Mouse (Mus musculus) heart, embryonic 11.5 days (tissue): ENCODE measurements around the gene Mical3. TPM values are rescaled to one million over a fixed set of nuclear protein-coding genes. Genes with fewer than 3 reads are reported as not detected.

Experiments used
- ATAC-seq: fragments of 200-750 bp; cut with Nextera tagmentation; replicated peaks from 2 replicates; pipeline ENCODE4 v1.8.0; 2017; ENCODE audit warnings: moderate library complexity; ENCODE audit not compliant: insufficient number of reproducible peaks, low FRiP score, low TSS enrichment
- H3K27ac ChIP-seq: fragments of 300-500 bp; sonication (generic); 2 replicates; pipeline ENCODE4 v1.5.1; 2014; ENCODE audit warnings: mild to moderate bottlenecking, low read depth, low read length
- H3K27me3 ChIP-seq: fragments of 300-500 bp; sonication (generic); 2 replicates; pipeline ENCODE4 v1.6.1; 2014; ENCODE audit warnings: mild to moderate bottlenecking, low read length, mixed read lengths; ENCODE audit not compliant: control insufficient read depth, insufficient read depth
- H3K36me3 ChIP-seq: fragments of 300-500 bp; sonication (generic); 2 replicates; pipeline ENCODE4 v1.6.1; 2014; ENCODE audit warnings: mild to moderate bottlenecking, low read length, moderate library complexity, mixed read lengths; ENCODE audit not compliant: control insufficient read depth, insufficient read depth
- H3K4me1 ChIP-seq: fragments of 300-500 bp; sonication (generic); 2 replicates; pipeline ENCODE4 v1.6.1; 2014; ENCODE audit warnings: low read length; ENCODE audit not compliant: control insufficient read depth, insufficient read depth
- H3K4me2 ChIP-seq: fragments of 300-500 bp; sonication (generic); 2 replicates; pipeline ENCODE4 v1.6.1; 2014; ENCODE audit warnings: mild to moderate bottlenecking, moderate library complexity
- H3K4me3 ChIP-seq: fragments of 300-500 bp; sonication (generic); 2 replicates; pipeline ENCODE4 v1.5.1; 2014; ENCODE audit warnings: low read depth, low read length
- H3K9ac ChIP-seq: fragments of 300-500 bp; sonication (generic); 2 replicates; pipeline ENCODE4 v1.6.1; 2014; ENCODE audit warnings: mild to moderate bottlenecking, low read depth, low read length, moderate library complexity
- H3K9me3 ChIP-seq: fragments of 300-500 bp; sonication (generic); replicated peaks from 2 replicates; pipeline ENCODE4 v1.6.1; 2016; ENCODE audit warnings: low read length; ENCODE audit not compliant: control insufficient read depth
- WGBS: fragments of 180-500 bp; shearing (Covaris S2); extraction: QIAGEN DNeasy Blood & Tissue Kit; methylation state at CpG from one replicate; pipeline ENCODE4 v1.1.7; 2014; ENCODE audit not compliant: insufficient replicate concordance; 5-methylcytosine and 5-hydroxymethylcytosine counted together
- polyA plus RNA-seq: library from polyadenylated mRNA; unstranded; fragments of >200 nt; fragmentation: Nextera tagmentation; extraction: Ambion mirVana; gene quantifications from 2 replicates; pipeline ENCODE4 v1.2.1, GENCODE M21; 2014

Mical3 gene
- polyA plus RNA-seq, 1 experiment from 2014 or later = 53.2 TPM

DNA sequence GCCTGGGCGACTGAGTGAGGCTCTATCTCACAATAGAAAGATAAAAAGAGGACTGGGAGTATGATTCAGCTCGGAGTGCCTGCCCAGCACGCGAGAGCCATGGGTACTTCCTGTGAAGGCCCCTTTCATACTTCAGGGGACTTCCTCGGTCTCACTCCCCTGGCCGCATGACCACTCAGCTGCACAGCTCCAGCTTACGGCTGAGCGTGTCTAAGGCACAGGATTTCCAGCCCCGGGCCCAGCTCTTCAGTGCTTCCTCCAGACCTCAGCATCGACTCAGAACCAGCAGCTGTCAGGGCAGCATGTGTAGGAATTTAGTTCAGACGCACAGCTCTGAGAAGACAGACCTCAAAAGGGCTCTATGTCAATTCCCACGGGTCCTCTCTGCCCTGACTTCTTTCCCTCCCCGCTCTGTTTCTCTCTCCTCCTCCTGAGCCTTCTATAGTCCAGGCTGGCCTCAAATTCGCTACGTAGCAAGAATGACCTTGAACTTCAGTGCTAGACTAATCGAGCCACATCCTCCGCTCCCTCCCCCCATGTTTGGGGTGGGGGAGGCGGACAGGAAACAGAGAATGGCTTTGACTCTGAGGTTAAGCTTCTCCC, 152.7 kb downstream of the Mical3 start:
- Histone ChIP-seq H3K4me3 (no peak overlapping the region), H3K4me1 (peaks cover 16% of the 10 kb centered on the region), H3K4me2 (no peak overlapping the region), H3K27me3 (no peaks in the 10 kb centered on the region), H3K36me3 (peaks cover 16% of the 10 kb centered on the region), H3K9me3 (no peaks in the 10 kb centered on the region), H3K27ac (peak overlapping the region; percentile 50), H3K9ac (peak overlapping the region; percentile 12)
- peak; percentile 55 for ATAC-seq
- 33% methylated on average over 18 of the region's 18 CpGs for WGBS

DNA sequence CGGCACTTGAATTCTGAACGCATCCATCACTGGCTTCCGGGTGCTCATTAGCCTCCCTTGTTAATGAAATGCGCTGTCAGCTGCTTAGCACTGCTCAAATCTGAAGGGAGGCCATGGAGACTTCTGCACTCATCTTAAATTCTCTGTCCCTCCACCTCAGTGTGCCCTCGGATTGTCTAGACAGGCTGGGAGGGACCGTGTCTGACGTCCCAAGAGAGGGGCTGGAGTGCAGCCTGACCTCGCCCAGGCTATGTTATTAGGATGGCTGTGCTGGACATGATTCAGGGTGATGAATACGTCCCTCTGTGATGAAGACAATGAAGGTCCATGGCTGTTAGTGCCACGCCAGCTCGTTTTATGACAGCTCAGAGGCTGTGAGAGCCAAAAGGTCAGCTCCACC, 153.8 kb downstream of the Mical3 start:
- no peak overlapping the region for H3K4me2 ChIP-seq
- ATAC-seq = no peak
- no peaks in the 10 kb centered on the region for H3K27me3 ChIP-seq
- no peak overlapping the region for H3K9ac ChIP-seq
- H3K4me3 ChIP-seq = no peak overlapping the region
- peaks cover 16% of the 10 kb centered on the region for H3K4me1 ChIP-seq
- no peaks in the 10 kb centered on the region for H3K9me3 ChIP-seq
- peaks cover 14% of the 10 kb centered on the region for H3K36me3 ChIP-seq
- H3K27ac ChIP-seq = no peak overlapping the region
- WGBS = 77% methylated on average over 11 of the region's 11 CpGs

DNA sequence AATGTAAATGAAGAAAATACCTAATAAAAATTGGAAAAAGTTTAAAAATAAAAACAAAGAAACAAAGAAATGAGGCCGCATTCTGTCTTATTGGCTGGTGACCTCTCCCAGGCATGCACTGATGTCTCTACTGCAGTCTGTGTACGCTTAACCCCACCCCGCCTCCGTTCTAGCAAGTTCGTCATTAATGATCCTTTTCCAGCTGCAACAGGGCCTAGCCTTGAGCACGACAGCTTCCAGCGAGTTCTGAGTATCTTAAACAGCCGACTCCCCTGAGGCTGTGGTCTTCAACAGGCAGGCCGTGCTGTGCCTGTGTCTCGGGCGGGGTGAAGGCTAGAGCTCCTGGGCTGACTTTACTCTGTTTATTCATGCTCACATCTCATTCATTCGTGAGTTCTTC, 154.7 kb downstream of the Mical3 start:
- H3K9ac ChIP-seq = no peak overlapping the region
- no peaks in the 10 kb centered on the region for H3K27me3 ChIP-seq
- 80% methylated on average over 12 of the region's 12 CpGs for WGBS
- no peaks in the 10 kb centered on the region for H3K9me3 ChIP-seq
- H3K4me1 ChIP-seq = peaks cover 16% of the 10 kb centered on the region
- peaks cover 14% of the 10 kb centered on the region for H3K36me3 ChIP-seq
- ATAC-seq = no peak
- H3K4me2 ChIP-seq = no peak overlapping the region
- H3K4me3 ChIP-seq = no peak overlapping the region
- no peak overlapping the region for H3K27ac ChIP-seq

DNA sequence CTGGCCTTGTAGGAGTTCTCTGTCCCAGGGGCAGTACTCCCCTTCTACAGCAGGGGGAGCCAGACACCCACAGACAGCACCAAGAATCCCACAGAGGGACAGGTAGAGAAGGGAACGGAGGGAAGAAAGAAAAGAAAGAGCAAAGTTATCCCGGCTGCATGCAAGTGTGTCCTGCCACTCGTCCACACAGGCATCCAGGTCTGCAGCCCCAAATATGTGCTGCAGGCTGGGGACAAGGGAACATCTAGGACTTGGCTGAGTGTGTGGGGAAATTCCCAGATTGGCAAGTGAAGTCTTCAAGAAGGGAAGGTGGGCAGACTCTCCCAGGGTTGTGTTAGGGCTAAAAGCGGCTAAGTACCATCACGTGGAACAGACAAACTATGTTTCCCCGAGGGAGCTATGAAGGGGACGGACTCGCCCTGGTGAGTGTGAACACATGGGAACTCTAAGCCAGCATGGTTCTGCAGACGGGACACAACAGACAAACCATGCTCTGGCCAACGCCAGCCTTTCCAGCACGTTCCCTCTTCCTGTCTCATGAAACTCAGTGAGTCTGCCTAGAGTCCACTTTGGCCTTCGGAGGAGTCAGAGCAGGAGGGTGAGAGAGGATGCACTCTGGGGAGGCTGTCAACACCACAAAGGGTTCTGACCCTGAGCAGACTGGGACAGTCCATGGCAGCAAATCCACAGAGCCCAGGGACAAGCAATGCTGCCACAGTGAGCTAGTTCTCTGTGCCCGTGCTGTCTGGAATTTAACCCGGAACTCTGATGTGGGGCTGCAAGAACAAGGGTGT, 158.8 kb downstream of the Mical3 start:
- no peak overlapping the region for H3K4me3 ChIP-seq
- H3K27me3 ChIP-seq = no peaks in the 10 kb centered on the region
- H3K9me3 ChIP-seq = no peaks in the 10 kb centered on the region
- ATAC-seq = peak; percentile 41; the same call in 1 of the 2 replicates
- H3K36me3 ChIP-seq = 0 out of 2 replicates have a peak, but pooled peaks cover 3% of the 10 kb centered on the region
- H3K27ac ChIP-seq = no peak overlapping the region
- no peak overlapping the region for H3K4me2 ChIP-seq
- H3K9ac ChIP-seq = no peak overlapping the region
- no peaks in the 10 kb centered on the region for H3K4me1 ChIP-seq
- 54% methylated on average over 14 of the region's 14 CpGs for WGBS

DNA sequence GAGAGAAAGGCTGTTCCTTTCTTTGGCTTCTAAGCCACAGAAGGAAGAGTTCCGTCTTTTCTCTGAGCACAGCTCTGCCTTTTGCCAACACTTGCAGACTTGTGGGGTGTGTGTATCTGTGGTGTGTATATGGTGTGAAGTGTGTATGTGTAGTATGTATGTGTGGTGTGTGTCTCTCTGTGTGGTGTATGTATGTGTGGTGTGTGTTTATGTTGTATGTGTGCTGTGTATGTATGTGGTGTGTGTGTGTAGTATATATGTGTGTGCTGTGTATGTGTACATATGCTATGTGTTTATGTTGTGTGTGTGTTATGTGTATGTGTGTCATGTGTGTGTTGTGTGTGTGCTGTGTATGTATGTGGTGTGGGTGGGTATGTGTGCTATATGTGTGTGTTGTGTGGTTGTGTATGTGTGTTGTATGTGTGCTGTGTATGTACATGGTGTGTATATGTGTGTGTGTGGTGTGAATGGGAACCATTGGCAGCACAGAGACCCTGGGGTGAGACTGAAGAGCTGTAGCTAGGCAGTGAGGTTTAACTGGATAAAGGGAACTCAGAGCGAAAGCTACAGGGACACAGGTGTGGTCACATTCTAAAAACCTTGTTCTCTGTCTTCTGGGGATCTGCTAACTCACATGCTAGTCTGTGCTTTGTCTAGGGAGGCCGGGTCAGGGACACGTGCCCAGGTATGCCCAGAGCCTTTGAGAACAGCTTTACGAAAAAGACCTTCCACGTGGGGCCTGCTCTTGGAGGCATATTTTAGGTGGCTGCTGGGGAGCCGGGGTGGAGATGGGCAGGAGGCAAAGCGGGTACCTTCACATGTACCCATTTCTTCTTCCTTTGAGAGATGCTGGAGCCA, 159.6 kb downstream of the Mical3 start:
- Histone ChIP-seq H3K4me2 (no peak overlapping the region), H3K9me3 (no peaks in the 10 kb centered on the region), H3K27me3 (no peaks in the 10 kb centered on the region), H3K4me3 (no peak overlapping the region), H3K27ac (no peak overlapping the region), H3K4me1 (no peaks in the 10 kb centered on the region), H3K9ac (no peak overlapping the region), H3K36me3 (0 out of 2 replicates have a peak, but pooled peaks cover 3% of the 10 kb centered on the region)
- ATAC-seq = peak; percentile 35; the same call in 1 of the 2 replicates
- WGBS = 65% methylated on average over 8 of the region's 8 CpGs

DNA sequence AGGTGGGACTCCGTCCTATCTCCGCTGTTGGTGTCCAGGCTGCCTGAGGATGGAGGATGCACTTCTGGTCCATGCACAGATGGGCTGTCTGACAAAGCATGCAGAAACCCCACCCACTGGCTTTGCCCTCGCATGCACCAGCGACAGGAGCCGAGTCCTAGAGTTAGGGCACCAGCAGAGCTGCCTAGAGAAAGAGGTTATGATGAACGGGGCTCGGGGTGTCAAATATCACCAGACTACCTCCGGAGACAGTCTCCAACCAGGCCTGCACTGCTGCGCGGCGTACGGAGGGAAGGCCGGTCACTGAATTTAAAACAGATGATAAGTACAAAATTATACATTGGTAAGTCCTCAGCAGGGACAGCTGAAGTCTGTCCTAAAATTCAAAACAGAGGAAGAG, 165.0 kb downstream of the Mical3 start:
- Histone ChIP-seq H3K9me3 (no peaks in the 10 kb centered on the region), H3K27ac (no peak overlapping the region), H3K4me2 (no peak overlapping the region), H3K36me3 (peaks cover 9% of the 10 kb centered on the region; the same call in 1 of the 2 replicates), H3K9ac (no peak overlapping the region), H3K4me3 (no peak overlapping the region), H3K27me3 (no peaks in the 10 kb centered on the region), H3K4me1 (no peaks in the 10 kb centered on the region)
- ATAC-seq = no peak
- WGBS = 65% methylated on average over 13 of the region's 13 CpGs

DNA sequence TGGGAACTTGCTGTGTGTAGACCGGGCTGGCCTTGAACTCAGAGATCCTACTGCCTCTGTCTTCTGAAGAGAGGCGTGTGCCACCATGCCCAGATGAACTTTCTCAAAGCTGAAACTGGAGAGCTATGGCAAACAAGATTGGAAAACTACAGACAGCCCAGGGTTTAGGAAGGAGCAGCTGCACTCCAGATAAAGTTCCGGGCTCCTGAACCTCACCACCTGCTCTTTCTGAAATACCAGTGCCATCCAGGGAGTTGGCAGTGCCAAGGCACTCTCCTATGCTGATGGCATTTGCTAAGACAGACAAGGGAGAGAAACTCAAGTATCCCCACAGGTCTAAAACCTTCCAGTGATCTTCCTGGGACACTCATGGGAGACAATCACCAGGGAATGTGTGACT, 166.6 kb downstream of the Mical3 start:
- Histone ChIP-seq H3K27ac (no peak overlapping the region), H3K4me3 (no peak overlapping the region), H3K36me3 (peaks cover 11% of the 10 kb centered on the region; the same call in 1 of the 2 replicates), H3K9ac (no peak overlapping the region), H3K4me2 (no peak overlapping the region), H3K27me3 (no peaks in the 10 kb centered on the region), H3K4me1 (no peaks in the 10 kb centered on the region), H3K9me3 (no peaks in the 10 kb centered on the region)
- 92% methylated on average over 3 of the region's 3 CpGs for WGBS
- no peak for ATAC-seq

DNA sequence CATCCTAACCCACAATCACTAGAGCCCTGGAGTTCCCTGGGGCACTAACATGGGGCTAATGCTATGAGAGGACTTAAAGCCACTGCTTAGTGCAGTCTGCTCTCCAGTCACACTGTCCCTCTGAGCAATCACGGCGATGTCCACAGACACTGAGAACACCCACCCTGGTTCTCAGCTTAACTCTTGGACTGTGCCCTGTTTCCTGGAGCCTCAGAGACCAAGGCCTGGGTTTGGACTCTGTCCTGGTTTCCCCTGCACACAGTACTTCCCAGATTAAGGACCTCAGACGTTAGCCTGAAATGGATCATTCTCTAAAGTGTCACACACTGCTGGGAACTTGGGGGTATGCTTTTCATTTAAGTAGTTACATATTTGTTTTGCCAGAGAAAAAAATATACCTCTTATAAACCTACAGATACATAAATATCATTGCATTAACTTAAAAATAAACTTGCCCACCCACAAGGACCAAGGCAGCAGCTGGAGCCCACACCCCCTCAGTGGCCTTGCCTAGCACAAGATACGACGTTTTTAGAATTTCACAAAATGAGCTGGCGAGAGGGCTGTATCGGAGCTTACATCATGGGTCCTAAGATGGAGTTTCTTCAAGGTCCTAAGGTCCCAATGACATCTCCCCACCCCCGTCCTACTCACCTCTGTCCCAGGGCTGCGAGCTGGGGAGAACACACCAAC, 170.3 kb downstream of the Mical3 start:
- Histone ChIP-seq H3K4me2 (no peak overlapping the region), H3K36me3 (peaks cover 27% of the 10 kb centered on the region), H3K4me1 (no peaks in the 10 kb centered on the region), H3K27me3 (no peaks in the 10 kb centered on the region), H3K9ac (no peak overlapping the region), H3K4me3 (no peak overlapping the region), H3K27ac (no peak overlapping the region), H3K9me3 (no peaks in the 10 kb centered on the region)
- WGBS = 84% methylated on average over 9 of the region's 9 CpGs
- ATAC-seq = no peak
